Mouse (Mus musculus) midbrain, embryonic 15.5 days (tissue): ENCODE measurements around the gene Mmachc. TPM values are rescaled to one million over a fixed set of nuclear protein-coding genes. Genes with fewer than 3 reads are reported as not detected.

Source experiments
- ATAC-seq: fragments of 200-750 bp; cut with Nextera tagmentation; replicated peaks from 2 replicates; pipeline ENCODE4 v1.8.0; 2017; ENCODE audit warnings: moderate TSS enrichment
- H3K27ac ChIP-seq: fragments of 300-500 bp; sonication (generic); 2 replicates; pipeline ENCODE4 v1.5.1; 2015; ENCODE audit warnings: mild to moderate bottlenecking, inconsistent platforms
- H3K27me3 ChIP-seq: fragments of 300-500 bp; sonication (generic); replicated peaks from 2 replicates; pipeline ENCODE4 v1.6.1; 2015; ENCODE audit warnings: inconsistent platforms
- H3K36me3 ChIP-seq: fragments of 300-500 bp; sonication (generic); replicated peaks from 2 replicates; pipeline ENCODE4 v1.6.1; 2015; ENCODE audit warnings: inconsistent platforms
- H3K4me1 ChIP-seq: fragments of 300-500 bp; sonication (generic); 2 replicates; pipeline ENCODE4 v1.6.1; 2015; ENCODE audit warnings: inconsistent platforms
- H3K4me2 ChIP-seq: fragments of 300-500 bp; sonication (generic); 2 replicates; pipeline ENCODE4 v1.6.1; 2015; ENCODE audit warnings: inconsistent platforms, mild to moderate bottlenecking, moderate library complexity
- H3K4me3 ChIP-seq: fragments of 300-500 bp; sonication (generic); 2 replicates; pipeline ENCODE4 v1.5.1; 2015; ENCODE audit warnings: mild to moderate bottlenecking, inconsistent platforms
- H3K9ac ChIP-seq: fragments of 300-500 bp; sonication (generic); 2 replicates; pipeline ENCODE4 v1.6.1; 2015; ENCODE audit warnings: mild to moderate bottlenecking, inconsistent platforms
- H3K9me3 ChIP-seq: fragments of 300-500 bp; sonication (generic); 2 replicates; pipeline ENCODE4 v1.6.1; 2016; ENCODE audit warnings: inconsistent platforms
- WGBS: fragments of 180-500 bp; shearing (Covaris S2); methylation state at CpG from one replicate; pipeline ENCODE4 v1.1.7; 2015; ENCODE audit warnings: mixed read lengths; 5-methylcytosine and 5-hydroxymethylcytosine counted together
- polyA plus RNA-seq: library from polyadenylated mRNA; unstranded; fragments of >200 nt; fragmentation: Nextera tagmentation; extraction: Ambion mirVana; gene quantifications from 2 replicates; pipeline ENCODE4 v1.2.1, GENCODE M21; 2015

Gene Mmachc
- polyA plus RNA-seq = 22.2 and 22.6 TPM in 2 replicates

DNA sequence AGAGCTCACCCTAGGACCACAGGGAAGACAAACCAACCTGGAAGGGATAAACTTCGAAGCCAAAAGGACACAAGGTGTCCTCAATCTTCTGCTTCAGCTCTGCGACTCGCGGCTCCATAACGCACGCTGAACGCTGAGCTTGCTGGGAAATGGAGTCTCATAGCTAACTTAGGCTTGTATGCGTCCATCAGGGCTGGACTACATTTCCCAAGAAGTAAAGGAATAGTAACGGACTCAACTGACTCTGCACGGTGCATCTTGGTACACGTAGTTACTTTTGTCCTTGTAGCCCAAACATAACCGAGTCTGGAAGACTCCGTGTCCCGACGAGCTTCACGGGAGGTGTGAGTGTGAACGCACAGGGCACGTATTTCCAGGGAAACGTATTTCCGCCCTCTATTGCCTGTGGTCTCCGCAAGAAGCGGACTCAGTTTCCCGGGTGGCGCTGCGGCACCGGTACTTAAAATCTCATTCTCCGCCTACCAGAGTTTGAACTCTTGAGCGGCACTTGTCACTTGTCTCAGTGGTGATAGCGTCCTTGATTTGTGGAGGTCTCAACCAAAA is at the start of gene Mmachc, which contains the start of gene Ccdc163:
TSS of gene Mmachc (minus strand) at position 206 of the 564 bp plus-strand sequence.
TSS of gene Ccdc163 (plus strand) at position 309 of the 564 bp plus-strand sequence.
- no peaks in the 10 kb centered on the region for H3K9me3 ChIP-seq
- peak within 1 kb of the TSS; percentile 63 for H3K4me3 ChIP-seq
- H3K4me2 ChIP-seq = peak within 1 kb of the TSS; percentile 86
- under 1% methylated on average over 29 of the region's 29 CpGs for WGBS
- peak within 1 kb of the TSS; percentile 73 for H3K27ac ChIP-seq
- H3K27me3 ChIP-seq = no peaks in the 10 kb centered on the region
- peak within 1 kb of the TSS; percentile 60 for H3K9ac ChIP-seq
- ATAC-seq = peak; percentile 99
- peaks cover 13% of the 10 kb centered on the region for H3K4me1 ChIP-seq
- no peaks in the 10 kb centered on the region for H3K36me3 ChIP-seq

DNA sequence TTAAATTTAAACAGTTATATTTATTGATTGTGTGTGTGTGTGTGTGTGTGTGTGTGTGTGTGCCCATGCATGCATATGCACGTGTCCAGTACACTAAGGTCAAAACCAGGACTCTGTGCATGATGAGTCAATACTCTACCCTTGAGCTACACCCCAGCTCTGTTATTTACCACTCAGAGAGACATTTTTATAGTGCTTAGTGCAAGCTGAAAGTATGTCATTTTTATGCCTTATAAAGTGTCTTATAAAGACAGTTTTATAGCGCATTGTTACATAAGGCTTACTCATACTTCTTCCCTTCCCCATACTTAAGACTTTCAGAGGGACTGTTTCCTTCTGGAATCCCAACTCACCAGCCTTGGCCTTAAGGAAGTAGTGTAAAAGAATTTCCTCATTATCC is 41.5 kb upstream of the Mmachc start:
- Histone ChIP-seq H3K9me3 (no peaks in the 10 kb centered on the region), H3K4me2 (no peak overlapping the region), H3K9ac (no peak overlapping the region), H3K27ac (no peak overlapping the region), H3K27me3 (no peaks in the 10 kb centered on the region), H3K4me1 (no peaks in the 10 kb centered on the region), H3K36me3 (no peaks in the 10 kb centered on the region), H3K4me3 (no peak overlapping the region)
- no peak for ATAC-seq
- 92% methylated on average over 2 of the region's 2 CpGs for WGBS

DNA sequence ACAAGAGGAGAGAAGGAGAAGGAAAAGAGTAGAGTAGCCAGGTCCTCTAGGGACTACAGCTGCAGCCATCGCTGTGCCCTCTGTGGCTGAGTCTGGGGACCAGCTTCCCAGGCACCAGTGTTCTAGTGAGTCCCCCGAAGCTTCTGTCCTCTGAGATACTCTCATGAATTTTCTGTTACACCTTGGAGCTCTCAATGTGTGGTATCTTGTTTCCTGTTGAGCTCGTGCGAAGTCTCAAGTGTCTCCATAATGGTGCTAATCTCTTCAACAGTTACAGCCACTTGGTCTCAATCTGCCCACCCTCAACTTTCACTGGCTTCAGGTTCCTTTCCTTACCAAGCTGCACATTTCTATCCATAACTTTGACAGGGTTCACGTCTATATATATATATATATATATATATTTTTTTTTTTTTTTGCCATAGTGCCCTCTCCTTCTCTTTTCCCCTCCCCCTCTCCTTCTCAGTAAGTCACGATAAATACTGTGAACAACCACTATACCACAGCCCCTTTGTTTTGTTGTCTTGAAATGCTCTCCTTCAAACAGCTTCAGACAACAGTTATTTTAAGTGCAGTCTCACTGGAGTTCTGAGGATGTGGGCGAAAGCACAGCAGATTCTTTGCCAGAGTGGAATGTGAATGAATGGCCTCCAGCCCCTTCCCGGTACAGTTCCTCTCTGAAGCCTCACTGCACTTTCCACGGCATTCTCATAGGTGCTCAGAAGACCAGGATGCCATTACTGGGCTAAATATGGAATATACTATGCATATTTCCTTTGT is 31.0 kb upstream of the Mmachc start:
- H3K4me2 ChIP-seq = no peak overlapping the region
- H3K4me1 ChIP-seq = no peaks in the 10 kb centered on the region
- ATAC-seq = no peak
- H3K9me3 ChIP-seq = no peaks in the 10 kb centered on the region
- no peak overlapping the region for H3K4me3 ChIP-seq
- H3K27ac ChIP-seq = no peak overlapping the region
- 88% methylated on average over 9 of the region's 9 CpGs for WGBS
- no peaks in the 10 kb centered on the region for H3K27me3 ChIP-seq
- H3K36me3 ChIP-seq = no peaks in the 10 kb centered on the region
- no peak overlapping the region for H3K9ac ChIP-seq

DNA sequence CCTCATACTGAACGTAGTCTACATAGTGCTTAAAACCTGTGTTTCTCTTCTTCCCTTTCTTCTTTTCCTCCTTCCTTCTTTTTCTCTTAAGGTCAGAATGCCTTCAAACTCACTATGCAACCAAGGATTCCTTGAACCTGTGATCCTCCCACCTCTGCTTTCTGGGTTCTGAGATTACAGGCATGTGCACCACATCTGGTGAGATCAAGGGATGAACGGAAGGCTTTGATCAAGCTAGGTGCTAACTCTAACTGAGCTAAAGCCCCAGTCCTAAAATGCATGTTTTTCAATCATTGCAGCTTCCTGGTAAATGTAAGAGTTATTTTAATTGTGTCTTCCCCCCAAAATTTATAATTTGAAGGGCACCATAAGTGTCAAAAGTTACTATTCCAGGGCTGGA is 26.8 kb upstream of the Mmachc start:
- Histone ChIP-seq H3K4me2 (no peak overlapping the region), H3K27me3 (no peaks in the 10 kb centered on the region), H3K9me3 (no peaks in the 10 kb centered on the region), H3K4me3 (no peak overlapping the region), H3K27ac (no peak overlapping the region), H3K4me1 (no peaks in the 10 kb centered on the region), H3K36me3 (no peaks in the 10 kb centered on the region), H3K9ac (no peak overlapping the region)
- ATAC-seq = no peak
- WGBS = 95% methylated on average over 2 of the region's 2 CpGs

DNA sequence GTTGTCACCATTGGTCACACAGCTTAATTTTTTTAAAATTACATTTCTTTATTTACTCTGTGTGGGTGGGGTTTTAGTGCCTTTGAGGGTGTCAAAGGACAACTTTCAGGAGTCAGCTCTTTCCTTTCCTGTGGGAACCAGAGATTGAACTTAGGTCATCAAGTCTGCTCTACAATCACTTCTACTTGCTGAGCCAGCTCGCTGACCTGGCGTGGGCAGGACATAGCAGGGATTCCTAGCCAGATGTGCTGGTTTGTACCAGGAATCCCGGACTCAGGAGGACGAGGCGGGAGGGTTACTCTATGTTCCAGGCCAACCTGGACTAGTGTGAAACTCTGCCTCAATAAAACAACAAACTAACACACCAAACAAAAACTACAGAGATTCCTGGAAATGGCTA is 24.1 kb upstream of the Mmachc start:
- Histone ChIP-seq H3K27ac (no peak overlapping the region), H3K4me3 (no peak overlapping the region), H3K27me3 (no peaks in the 10 kb centered on the region), H3K4me1 (no peaks in the 10 kb centered on the region), H3K36me3 (no peaks in the 10 kb centered on the region), H3K9me3 (no peaks in the 10 kb centered on the region), H3K9ac (no peak overlapping the region), H3K4me2 (no peak overlapping the region)
- 80% methylated on average over 5 of the region's 5 CpGs for WGBS
- ATAC-seq = no peak

DNA sequence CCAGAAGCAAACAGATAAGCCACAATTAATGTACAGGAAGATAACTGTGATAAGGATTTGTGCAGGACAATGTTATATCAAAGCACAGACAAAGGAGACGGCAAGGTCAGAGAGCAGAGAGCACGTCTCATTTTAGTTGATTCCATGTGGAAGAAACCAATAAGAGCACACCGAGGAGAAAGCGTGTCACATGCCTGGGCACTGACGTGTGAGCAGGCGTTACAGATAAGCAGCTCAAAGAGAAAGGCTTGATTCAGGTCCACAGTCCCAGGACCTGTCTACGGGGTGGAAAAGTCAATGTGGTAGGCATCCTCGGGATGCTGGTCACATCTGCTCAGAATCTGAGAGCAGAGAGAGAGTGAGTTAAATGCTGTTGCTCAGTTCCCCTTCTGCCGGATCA is 22.9 kb upstream of the Mmachc start:
- Histone ChIP-seq H3K9ac (no peak overlapping the region), H3K4me1 (no peaks in the 10 kb centered on the region), H3K36me3 (no peaks in the 10 kb centered on the region), H3K4me3 (no peak overlapping the region), H3K4me2 (no peak overlapping the region), H3K27me3 (no peaks in the 10 kb centered on the region), H3K27ac (no peak overlapping the region), H3K9me3 (no peaks in the 10 kb centered on the region)
- no peak for ATAC-seq
- 86% methylated on average over 9 of the region's 9 CpGs for WGBS

DNA sequence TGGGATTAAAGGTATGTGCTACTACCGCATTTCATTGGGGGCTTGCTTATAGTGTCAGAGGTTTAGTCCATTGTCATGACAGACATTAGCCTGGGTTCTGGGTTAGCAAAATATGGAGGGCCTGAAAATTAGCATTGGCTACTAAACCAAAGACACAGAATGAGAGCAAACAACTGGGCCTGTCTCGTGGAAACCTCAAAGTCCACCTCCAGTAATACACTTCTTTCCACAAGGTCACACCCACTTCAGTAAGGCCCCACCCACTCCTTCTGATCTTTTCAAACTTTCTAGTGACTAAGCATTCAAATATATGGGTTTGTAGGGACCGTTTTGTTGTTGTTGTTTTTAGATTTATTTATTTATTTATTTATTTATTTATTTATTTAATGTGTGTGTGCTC is 21.3 kb upstream of the Mmachc start:
- Histone ChIP-seq H3K36me3 (no peaks in the 10 kb centered on the region), H3K9ac (no peak overlapping the region), H3K9me3 (no peaks in the 10 kb centered on the region), H3K27ac (no peak overlapping the region), H3K4me3 (no peak overlapping the region), H3K4me1 (no peaks in the 10 kb centered on the region), H3K27me3 (no peaks in the 10 kb centered on the region), H3K4me2 (no peak overlapping the region)
- 94% methylated on average over 3 of the region's 3 CpGs for WGBS
- ATAC-seq = no peak

DNA sequence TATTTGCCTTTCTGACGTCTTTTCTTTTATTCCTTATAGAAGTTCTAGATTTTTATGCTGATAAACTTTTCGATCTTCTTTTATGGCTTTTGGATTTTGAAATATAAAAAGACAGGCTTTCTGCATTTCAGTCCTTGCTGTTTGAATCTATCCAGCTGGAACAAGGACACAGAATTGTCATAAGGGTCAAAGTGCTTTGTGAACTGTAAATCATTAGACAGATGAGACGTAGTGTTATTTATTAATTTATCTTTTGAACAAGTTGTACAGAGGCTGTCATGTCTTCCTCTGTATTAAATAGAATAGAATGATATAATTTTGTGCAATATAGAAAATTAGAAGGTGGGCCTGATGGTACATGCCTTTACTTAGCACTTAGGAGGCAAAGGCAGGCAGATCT is 19.2 kb upstream of the Mmachc start:
- no peak for ATAC-seq
- H3K27me3 ChIP-seq = peaks cover under 1% of the 10 kb centered on the region; the same call in 1 of the 2 replicates
- 80% methylated on average over 3 of the region's 3 CpGs for WGBS

DNA sequence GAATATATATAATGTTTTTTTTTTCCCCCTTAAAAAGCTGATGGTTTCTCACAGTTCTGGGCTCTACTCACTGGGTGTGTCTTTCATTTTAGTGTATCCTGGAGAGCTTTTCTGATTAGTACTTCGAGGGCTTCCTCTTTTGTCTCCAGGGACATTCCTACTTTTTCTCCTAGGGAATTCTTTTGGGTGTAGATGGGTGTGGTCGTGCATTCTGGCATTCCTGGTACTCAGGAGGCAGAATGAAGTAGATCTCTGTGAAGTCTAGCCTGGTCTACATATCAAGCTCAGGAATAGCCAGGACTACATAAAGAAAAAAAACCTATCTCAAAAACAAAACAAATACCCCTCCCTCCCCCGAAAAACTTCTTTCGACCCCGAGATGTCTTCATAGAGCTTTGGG is 17.2 kb upstream of the Mmachc start:
- 85% methylated on average over 5 of the region's 5 CpGs for WGBS
- no peak overlapping the region for H3K4me2 ChIP-seq
- no peaks in the 10 kb centered on the region for H3K36me3 ChIP-seq
- ATAC-seq = no peak
- no peak overlapping the region for H3K4me3 ChIP-seq
- no peak overlapping the region for H3K27ac ChIP-seq
- no peaks in the 10 kb centered on the region for H3K9me3 ChIP-seq
- H3K9ac ChIP-seq = no peak overlapping the region
- peaks cover 5% of the 10 kb centered on the region; the same call in 1 of the 2 replicates for H3K27me3 ChIP-seq
- H3K4me1 ChIP-seq = peaks cover 13% of the 10 kb centered on the region

More for the DNA sequence above, 19.2 kb upstream of the Mmachc start:
- no peak overlapping the region for H3K4me3 ChIP-seq
- no peaks in the 10 kb centered on the region for H3K36me3 ChIP-seq
- H3K27ac ChIP-seq = no peak overlapping the region
- no peak overlapping the region for H3K4me2 ChIP-seq
- no peak overlapping the region for H3K9ac ChIP-seq
- no peaks in the 10 kb centered on the region for H3K4me1 ChIP-seq
- H3K9me3 ChIP-seq = no peaks in the 10 kb centered on the region

DNA sequence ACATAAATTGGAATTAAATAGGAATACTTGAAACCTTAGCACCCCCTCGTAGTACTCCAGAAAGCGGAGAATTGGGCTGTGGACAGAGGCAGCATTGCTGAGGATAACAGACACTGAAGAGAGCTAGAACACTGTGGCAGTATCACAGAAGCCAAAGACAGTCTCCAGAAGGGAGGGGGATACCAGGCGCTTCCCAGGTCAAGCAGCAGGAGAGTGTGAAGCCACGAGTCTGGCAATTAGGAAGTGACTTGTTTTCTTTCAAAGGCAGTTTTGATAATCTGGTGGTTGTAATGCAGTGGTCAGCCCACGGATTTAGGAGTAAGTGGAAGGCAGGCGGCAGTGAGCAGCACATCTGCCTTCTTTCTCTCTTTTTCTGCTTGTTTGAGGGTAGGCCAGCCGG is 14.0 kb upstream of the Mmachc start:
- no peak overlapping the region for H3K27ac ChIP-seq
- H3K27me3 ChIP-seq = peaks cover 5% of the 10 kb centered on the region; the same call in 1 of the 2 replicates
- H3K4me1 ChIP-seq = peaks cover 18% of the 10 kb centered on the region
- no peaks in the 10 kb centered on the region for H3K9me3 ChIP-seq
- 45% methylated on average over 7 of the region's 7 CpGs for WGBS
- no peak overlapping the region for H3K4me3 ChIP-seq
- H3K4me2 ChIP-seq = 0 out of 2 replicates have a peak overlapping the region, but pooled peaks have one; percentile 98
- no peak for ATAC-seq
- H3K9ac ChIP-seq = no peak overlapping the region
- no peaks in the 10 kb centered on the region for H3K36me3 ChIP-seq

DNA sequence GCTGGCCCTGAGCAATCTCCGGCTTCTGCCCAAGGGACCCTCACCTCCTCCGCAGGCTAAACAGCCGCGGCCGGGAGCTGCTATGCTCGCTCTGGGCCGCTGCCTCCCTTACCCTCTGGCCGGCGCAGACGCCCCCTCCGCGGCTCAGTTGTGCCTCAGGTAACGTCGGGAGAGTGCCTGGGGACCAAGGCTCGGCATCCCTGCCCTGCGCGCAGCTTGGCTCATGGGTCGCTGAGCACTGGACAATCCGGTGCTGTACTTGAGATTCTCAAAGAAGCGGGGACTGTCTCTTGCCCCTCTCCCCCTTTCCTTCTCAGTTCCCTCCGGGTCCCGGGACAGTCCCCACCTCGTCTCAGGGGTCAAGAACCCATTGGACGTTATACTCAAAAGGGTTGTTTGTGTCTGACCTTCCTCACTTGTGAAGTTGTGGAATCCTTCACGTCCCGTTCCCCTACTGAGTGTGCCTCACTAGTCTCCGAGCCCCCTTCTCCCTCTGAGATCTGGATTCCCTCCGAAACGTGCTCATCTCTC is 13.0 kb upstream of the Mmachc start:
- under 1% methylated on average over 29 of the region's 29 CpGs for WGBS
- Histone ChIP-seq H3K27ac (peak overlapping the region; percentile 72), H3K9me3 (no peaks in the 10 kb centered on the region), H3K27me3 (peaks cover 5% of the 10 kb centered on the region; the same call in 1 of the 2 replicates), H3K36me3 (no peaks in the 10 kb centered on the region), H3K4me3 (peak overlapping the region; percentile 90), H3K4me1 (peaks cover 18% of the 10 kb centered on the region), H3K9ac (peak overlapping the region; percentile 75), H3K4me2 (peak overlapping the region; percentile 98)
- no peak for ATAC-seq

DNA sequence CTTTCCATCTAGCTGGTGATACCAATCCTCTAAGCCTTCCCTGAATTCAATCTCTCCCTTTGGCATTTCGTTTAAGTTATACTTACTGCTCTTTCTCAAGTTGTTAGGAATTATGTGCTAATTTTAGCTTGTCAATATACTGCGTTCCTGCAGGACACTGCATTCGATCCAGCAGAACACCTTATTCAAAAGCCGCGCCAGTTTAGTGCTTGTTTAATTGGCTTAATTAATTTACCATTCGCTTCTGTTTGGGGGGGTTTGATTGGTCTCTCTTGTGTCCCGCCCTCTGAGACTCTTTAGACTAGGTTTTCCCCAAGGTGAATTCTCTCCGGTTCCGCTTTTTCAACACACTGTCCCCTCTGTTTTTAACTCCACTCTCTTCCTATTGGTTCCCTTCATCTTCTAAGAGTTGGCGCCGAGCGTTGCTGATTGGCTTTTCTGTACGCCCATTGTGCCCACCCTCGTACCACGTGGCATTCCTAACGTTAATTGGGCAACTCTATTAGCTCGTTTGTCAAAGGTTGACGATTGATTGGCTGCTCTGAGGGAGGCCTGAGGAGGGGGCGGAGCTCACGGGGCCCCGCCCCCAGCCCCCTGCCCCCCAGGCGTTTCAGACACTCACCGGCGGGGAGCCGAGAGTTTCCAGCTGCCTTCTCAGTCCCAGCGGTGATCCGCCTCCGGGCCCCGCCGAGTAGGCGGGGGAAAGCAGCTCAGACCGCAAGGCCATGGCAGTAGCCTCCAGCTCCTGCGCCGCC is 12.3 kb upstream of the Mmachc start, which contains the start of gene Tesk2:
TSS of gene Tesk2 (plus strand) at position 606 of the 755 bp plus-strand sequence.
- peak within 1 kb of the TSS; percentile 75 for H3K9ac ChIP-seq
- peak within 1 kb of the TSS; percentile 98 for H3K4me2 ChIP-seq
- no peaks in the 10 kb centered on the region for H3K9me3 ChIP-seq
- H3K27ac ChIP-seq = peak within 1 kb of the TSS; percentile 72
- H3K27me3 ChIP-seq = peaks cover 5% of the 10 kb centered on the region; the same call in 1 of the 2 replicates
- no peaks in the 10 kb centered on the region for H3K36me3 ChIP-seq
- peak; percentile 98 for ATAC-seq
- WGBS = under 1% methylated on average over 32 of the region's 34 CpGs
- H3K4me3 ChIP-seq = peak within 1 kb of the TSS; percentile 90
- peaks cover 18% of the 10 kb centered on the region for H3K4me1 ChIP-seq
